Mouse (Mus musculus): Measurements from ENCODE around the gene Eif2b1. TPM values are rescaled to one million over a fixed set of nuclear protein-coding genes. Genes with fewer than 3 reads are reported as not detected.
A peak's percentile ranks its signal among the peaks of the same experiment; 100 is the strongest.

Gene Eif2b1
- polyA plus RNA-seq, 1 experiment from 2014 or later, result 75.2 TPM

DNA sequence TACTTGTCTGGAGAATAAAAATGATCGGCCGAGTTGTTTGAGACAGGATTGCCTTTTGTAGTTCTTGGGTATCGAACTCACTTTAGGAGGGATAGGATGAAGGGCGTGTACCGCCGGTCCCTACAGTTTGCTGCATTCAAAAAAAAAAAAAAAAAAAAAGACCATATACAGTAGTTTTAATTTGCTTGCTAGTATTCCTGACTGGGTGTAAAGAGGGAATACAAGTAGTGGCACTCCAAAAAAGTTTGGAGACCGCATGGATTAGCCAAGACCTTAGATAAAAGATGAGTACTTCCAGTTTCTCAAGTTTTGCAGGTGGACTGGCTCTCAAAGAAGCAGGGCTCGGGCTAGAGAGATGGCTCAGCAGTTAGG lies 37.3 kb downstream of the Eif2b1 start:
- Histone ChIP-seq H3K4me1 (replicated peaks) (peaks cover 20% of the 10 kb centered on the region), H3K9ac (replicated peaks) (peak overlapping the region; percentile 87), H3K36me3 (peaks cover 32% of the 10 kb centered on the region), H3K27me3 (0 out of 2 replicates have a peak, but pooled peaks cover 3% of the 10 kb centered on the region), H3K9me3 (no peaks in the 10 kb centered on the region), H3K27ac (peak overlapping the region; percentile 80; the same call in 1 of the 2 replicates), H3K4me2 (replicated peaks) (peak overlapping the region; percentile 84), H3K4me3 (replicated peaks) (peak overlapping the region; percentile 96)
- 15% methylated on average over 8 of the region's 8 CpGs for WGBS
- no peak for ATAC-seq

DNA sequence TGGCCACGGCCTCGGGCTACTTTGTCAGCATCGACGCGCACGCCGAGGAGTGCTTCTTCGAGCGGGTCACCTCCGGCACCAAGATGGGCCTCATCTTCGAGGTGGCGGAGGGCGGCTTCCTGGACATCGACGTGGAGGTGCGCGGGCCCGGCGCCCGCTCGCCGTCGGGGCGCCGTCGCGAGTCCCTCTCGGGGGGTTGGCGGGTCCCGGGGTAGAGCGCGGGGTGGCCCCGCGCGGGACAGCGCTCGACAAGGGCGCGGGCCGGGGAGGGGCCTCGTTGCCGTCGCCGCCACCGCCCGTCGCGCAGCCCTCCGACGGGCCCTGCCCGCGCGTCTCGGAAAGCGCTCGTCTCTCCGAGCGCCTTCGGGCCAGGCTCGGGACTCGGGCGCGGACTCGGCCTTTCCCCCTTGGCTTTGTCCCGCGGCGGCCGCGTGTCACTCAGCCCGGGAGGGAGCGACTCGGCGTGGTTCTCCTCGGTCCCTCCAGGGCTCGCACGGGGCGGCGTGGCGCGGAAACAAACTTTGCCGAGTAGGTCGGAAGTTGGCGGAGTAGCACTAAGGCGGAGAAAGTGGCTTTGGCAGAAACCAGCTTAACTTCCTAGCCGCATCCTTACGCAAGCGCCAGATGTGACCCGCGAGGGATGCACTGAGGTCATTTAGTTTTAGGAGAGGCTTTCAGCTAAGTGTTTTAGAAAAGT lies 37.9 kb downstream of the Eif2b1 start:
- Histone ChIP-seq H3K4me1 (replicated peaks) (peaks cover 20% of the 10 kb centered on the region), H3K27ac (peak overlapping the region; percentile 80), H3K27me3 (0 out of 2 replicates have a peak, but pooled peaks cover 3% of the 10 kb centered on the region), H3K36me3 (peaks cover 27% of the 10 kb centered on the region), H3K4me3 (replicated peaks) (peak overlapping the region; percentile 96), H3K9me3 (no peaks in the 10 kb centered on the region), H3K9ac (replicated peaks) (peak overlapping the region; percentile 87), H3K4me2 (replicated peaks) (peak overlapping the region; percentile 84)
- under 1% methylated on average over 77 of the region's 89 CpGs for WGBS
- peak; percentile 81 for ATAC-seq

DNA sequence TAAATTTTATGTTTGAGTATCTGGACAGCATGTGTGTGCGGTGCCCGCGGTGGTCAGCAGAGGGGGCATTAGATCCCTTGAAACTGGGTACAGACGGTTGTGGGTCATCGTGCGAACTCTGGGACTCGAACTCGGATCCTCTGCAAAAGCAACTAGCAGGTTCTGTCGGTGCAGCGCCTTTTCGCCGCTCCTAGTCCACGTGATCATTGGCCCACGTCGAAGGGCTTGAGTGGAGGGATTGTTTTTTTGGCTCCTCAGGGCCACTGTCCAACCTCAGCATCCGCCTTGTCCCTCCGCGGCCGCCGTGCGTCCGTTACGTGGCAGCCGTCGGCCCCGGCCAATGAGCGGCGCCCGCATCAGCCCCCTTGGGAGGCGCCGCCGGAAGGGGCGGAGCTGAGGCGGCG lies 38.5 kb downstream of the Eif2b1 start, which contains the start of gene Tmed2:
Tmed2 (plus strand) TSS at position 313 of the 404 bp plus-strand sequence.
- Histone ChIP-seq H3K36me3 (peaks cover 20% of the 10 kb centered on the region), H3K27ac (peak within 1 kb of the TSS; percentile 80), H3K9me3 (no peaks in the 10 kb centered on the region), H3K4me1 (replicated peaks) (peaks cover 20% of the 10 kb centered on the region), H3K4me2 (replicated peaks) (peak within 1 kb of the TSS; percentile 84), H3K9ac (replicated peaks) (peak within 1 kb of the TSS; percentile 87), H3K4me3 (replicated peaks) (peak within 1 kb of the TSS; percentile 96), H3K27me3 (0 out of 2 replicates have a peak, but pooled peaks cover 3% of the 10 kb centered on the region)
- ATAC-seq, result peak; percentile 94
- WGBS, result 1% methylated on average over 34 of the region's 35 CpGs

DNA sequence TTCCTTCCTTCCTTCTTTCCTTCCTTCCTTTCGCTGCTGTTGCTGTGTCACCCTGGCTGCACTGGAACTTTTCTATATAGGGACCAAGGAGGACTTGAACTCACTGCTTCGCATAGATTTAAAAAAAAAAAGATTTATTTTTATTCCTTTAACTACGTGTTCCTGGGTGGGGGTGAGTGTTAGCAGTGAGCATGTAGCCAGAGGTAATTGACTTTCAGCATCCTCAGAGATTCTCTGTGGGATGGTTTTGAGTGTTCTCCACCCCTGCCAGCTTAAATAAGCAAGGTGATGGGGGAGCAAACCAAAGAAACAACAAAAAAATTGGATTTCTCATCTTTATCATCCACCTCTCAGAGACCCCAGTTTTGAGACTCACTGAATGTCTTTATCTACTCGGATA lies 39.0 kb downstream of the Eif2b1 start:
- H3K4me2 ChIP-seq (replicated peaks), result peak overlapping the region; percentile 41; the same call in 1 of the 2 replicates
- H3K27me3 ChIP-seq, result 0 out of 2 replicates have a peak, but pooled peaks cover 6% of the 10 kb centered on the region
- H3K9me3 ChIP-seq, result no peaks in the 10 kb centered on the region
- H3K4me1 ChIP-seq (replicated peaks), result peaks cover 20% of the 10 kb centered on the region
- no peak overlapping the region for H3K9ac ChIP-seq (replicated peaks)
- H3K27ac ChIP-seq, result peak overlapping the region; percentile 56; the same call in 1 of the 2 replicates
- peak overlapping the region; percentile 96 for H3K4me3 ChIP-seq (replicated peaks)
- no peak for ATAC-seq
- H3K36me3 ChIP-seq, result peaks cover 15% of the 10 kb centered on the region
- 74% methylated on average over 4 of the region's 4 CpGs for WGBS

DNA sequence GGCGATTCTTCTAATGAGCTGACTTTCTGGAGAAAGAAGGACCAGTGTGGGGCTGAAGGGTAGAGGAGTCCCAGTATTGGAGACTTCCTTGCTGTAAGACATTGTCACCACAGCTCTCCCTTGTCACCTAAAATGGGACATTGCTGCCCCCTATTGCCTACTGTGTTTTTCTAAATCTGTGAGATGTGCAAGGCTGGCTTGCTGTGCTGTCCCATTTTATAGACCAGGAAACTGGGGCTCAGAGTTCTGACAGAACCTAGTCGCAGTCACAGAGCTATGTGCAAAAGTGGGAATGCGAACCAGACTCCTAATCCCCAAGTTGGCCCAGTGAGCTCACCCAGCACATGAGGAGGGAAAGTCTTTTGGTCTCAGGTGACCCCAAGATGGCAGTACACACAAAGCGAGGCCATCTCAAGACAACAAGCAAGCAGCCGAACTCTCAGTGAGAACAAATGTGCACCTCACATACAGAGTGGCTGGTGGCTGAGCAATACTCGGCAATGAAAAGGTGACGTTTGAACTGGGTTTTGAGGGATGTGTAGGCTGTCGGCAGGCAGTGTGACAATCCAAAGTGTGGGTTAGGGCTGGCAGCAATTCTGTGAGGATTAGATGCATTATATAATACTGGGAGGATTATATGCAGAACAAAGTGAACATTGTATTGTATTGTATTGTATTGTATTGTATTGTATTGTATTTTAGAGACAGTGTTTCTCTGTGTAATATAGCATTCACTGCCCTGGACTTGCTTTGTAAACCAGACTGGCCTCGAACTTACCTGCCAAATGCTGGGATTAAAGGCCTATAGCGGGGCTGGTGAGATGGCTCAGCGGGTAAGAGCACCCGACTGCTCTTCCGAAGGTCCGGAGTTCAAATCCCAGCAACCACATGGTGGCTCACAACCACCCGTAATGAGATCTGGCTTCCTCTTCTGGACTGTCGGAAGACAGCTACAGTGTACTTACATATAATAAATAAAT lies 39.8 kb downstream of the Eif2b1 start:
- no peak for ATAC-seq
- H3K9ac ChIP-seq (replicated peaks), result no peak overlapping the region
- no peak overlapping the region for H3K4me2 ChIP-seq (replicated peaks)
- H3K4me3 ChIP-seq (replicated peaks), result no peak overlapping the region
- 0 out of 2 replicates have a peak, but pooled peaks cover 8% of the 10 kb centered on the region for H3K27me3 ChIP-seq
- WGBS, result 82% methylated on average over 16 of the region's 16 CpGs
- H3K4me1 ChIP-seq (replicated peaks), result peaks cover 20% of the 10 kb centered on the region
- H3K27ac ChIP-seq, result no peak overlapping the region
- H3K9me3 ChIP-seq, result no peaks in the 10 kb centered on the region
- H3K36me3 ChIP-seq, result peaks cover 7% of the 10 kb centered on the region

DNA sequence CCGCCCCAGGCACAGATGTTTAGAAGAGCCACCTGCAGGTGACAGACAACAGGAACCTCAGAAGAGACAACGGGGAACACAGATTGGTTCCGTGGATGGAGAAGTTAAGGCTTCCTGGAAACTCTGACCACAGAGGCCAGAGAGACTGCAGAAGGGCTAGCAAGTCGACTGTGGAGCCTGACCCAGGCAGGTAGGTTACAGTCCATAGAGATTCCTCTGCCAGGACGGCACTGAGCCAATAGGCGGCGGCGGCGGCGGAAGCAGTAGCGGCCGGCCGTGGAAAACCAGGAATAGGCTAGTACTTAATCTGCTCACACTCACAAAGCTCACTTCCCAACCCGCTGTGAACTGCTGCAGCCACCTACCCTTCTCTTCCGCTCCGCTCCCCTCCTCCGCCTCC lies 42.2 kb downstream of the Eif2b1 start:
- Histone ChIP-seq H3K4me3 (replicated peaks) (0 out of 2 replicates have a peak overlapping the region, but pooled peaks have one; percentile 14), H3K4me2 (replicated peaks) (peak overlapping the region; percentile 36)

DNA sequence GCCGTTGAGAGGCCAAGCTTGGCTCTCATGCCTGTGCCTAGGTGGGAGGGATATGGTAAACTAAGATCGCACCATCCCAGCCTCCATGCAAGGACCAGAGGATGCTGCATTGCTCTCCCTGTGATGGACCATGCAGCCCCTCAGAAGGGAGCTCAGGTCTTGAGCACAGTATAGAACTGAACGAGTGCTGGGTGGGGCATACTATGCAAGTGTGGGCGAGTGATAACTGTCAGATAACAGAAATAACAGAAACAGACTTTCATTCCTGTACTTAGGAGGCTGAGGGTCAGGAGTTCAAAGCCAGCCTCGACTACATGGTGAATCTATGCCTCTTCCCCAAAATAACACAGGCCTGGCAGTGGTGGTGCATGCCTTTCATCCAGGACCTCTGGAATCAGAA lies 43.9 kb downstream of the Eif2b1 start:
- no peak overlapping the region for H3K4me2 ChIP-seq (replicated peaks)
- 0 out of 2 replicates have a peak, but pooled peaks cover 8% of the 10 kb centered on the region for H3K27me3 ChIP-seq
- WGBS, result 68% methylated on average over 5 of the region's 5 CpGs
- no peak overlapping the region for H3K4me3 ChIP-seq (replicated peaks)
- no peaks in the 10 kb centered on the region for H3K9me3 ChIP-seq
- ATAC-seq, result no peak
- no peak overlapping the region for H3K9ac ChIP-seq (replicated peaks)
- H3K36me3 ChIP-seq, result no peaks in the 10 kb centered on the region
- no peak overlapping the region for H3K27ac ChIP-seq
- H3K4me1 ChIP-seq (replicated peaks), result peaks cover 25% of the 10 kb centered on the region

More for the DNA sequence above, 42.2 kb downstream of the Eif2b1 start:
- no peaks in the 10 kb centered on the region for H3K9me3 ChIP-seq
- ATAC-seq, result no peak
- no peak overlapping the region for H3K27ac ChIP-seq
- peaks cover 19% of the 10 kb centered on the region for H3K4me1 ChIP-seq (replicated peaks)
- 0 out of 2 replicates have a peak, but pooled peaks cover 8% of the 10 kb centered on the region for H3K27me3 ChIP-seq
- 0 out of 2 replicates have a peak overlapping the region, but pooled peaks have one; percentile 19 for H3K9ac ChIP-seq (replicated peaks)
- WGBS, result 2% methylated on average over 17 of the region's 17 CpGs
- H3K36me3 ChIP-seq, result no peaks in the 10 kb centered on the region

DNA sequence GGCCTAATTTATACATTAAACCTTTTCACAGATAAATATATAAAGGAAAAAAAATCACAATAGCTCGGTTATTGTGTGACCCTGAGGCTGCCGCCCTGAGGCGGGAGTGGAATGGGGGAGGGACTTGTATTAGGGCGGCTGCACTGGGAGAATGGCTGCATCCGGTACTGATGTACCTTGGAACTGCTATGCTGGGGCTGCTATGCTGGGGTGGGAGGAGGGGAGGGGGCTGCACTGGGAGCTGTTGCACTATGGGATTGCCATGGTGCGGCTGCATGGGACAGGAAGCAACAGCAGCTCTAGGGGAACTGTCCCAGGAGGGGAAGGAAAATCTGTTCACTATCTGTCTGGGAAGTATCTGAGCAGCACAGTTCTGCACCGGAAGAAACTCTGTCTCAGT lies 46.5 kb downstream of the Eif2b1 start:
- no peaks in the 10 kb centered on the region for H3K9me3 ChIP-seq
- H3K36me3 ChIP-seq, result no peaks in the 10 kb centered on the region
- no peak overlapping the region for H3K9ac ChIP-seq (replicated peaks)
- H3K27ac ChIP-seq, result no peak overlapping the region
- no peak overlapping the region for H3K4me2 ChIP-seq (replicated peaks)
- ATAC-seq, result no peak
- H3K4me1 ChIP-seq (replicated peaks), result peaks cover 45% of the 10 kb centered on the region
- 40% methylated on average over 7 of the region's 7 CpGs for WGBS
- H3K4me3 ChIP-seq (replicated peaks), result no peak overlapping the region
- H3K27me3 ChIP-seq, result 0 out of 2 replicates have a peak, but pooled peaks cover 8% of the 10 kb centered on the region

DNA sequence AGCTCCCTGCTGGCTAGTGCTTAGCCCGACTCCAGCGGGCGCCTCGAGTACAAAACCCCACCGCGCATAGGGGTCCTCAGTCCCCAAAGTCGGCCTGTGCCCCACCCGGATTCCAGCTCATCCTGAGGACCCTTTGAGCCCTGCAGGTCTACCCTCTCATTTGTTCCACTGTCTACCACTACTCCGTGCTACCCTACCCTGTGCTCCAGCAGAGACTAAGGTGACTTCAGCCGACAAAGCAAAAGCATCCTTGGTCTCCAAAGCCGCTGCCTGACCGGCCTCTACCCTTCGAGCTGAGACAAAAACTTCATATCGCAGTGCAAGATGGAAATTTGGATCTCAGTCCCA lies 47.4 kb downstream of the Eif2b1 start:
- peak; percentile 79 for ATAC-seq
- H3K27me3 ChIP-seq, result 0 out of 2 replicates have a peak, but pooled peaks cover 5% of the 10 kb centered on the region

DNA sequence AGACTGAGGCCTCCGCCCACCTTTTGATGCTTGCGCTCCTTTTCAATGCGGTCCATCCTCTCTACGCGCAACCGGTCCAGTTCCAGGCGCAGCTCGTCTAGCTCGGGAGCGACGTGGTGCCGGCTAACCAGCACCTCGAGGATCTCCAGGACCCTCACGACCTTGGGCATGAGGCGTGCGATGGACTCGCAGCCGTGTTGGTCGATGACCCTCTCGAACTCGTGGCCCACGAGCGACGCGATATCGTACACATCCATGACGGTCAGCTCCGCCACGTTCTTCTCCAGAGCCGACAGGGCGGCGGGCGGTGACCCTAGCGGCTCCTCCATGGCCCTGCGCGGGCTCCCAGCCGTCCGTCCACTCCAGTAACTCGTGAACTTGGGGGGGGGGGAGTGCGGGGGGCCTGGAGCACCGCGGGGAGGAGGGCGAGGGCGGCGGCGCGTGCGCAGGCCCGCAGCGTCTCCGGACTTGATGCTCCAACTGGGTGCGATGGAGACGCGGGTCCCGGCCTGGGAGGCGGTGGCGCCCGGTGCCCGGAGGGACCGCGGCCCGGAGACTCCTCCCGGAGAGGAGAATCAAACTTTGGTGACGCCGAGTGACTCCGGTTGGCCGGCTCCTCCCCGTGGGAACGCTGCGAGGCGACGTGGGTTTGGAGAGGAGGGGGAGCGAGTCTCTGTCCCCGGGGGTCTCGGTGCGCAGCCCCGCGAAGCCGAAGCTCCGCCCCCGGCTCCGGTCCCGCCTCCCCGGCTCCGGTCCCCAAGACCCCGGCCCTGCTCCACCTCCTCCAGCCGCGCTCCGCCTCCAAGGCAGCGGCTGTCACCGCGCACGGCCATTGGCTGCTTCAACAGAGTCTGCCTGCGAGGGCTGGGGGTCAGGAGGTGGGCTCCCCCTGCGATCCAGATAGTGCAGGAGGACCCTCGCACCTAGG lies 48.0 kb downstream of the Eif2b1 start, which contains the start of gene Rilpl1:
Rilpl1 (minus strand) TSS at position 737 of the 928 bp plus-strand sequence.
- peak; percentile 94 for ATAC-seq
- under 1% methylated on average over 88 of the region's 96 CpGs for WGBS
- peak within 1 kb of the TSS; percentile 60 for H3K4me3 ChIP-seq (replicated peaks)
- no peaks in the 10 kb centered on the region for H3K9me3 ChIP-seq
- 0 out of 2 replicates have a peak, but pooled peaks cover 5% of the 10 kb centered on the region for H3K27me3 ChIP-seq
- H3K9ac ChIP-seq (replicated peaks), result peak within 1 kb of the TSS; percentile 77
- H3K4me2 ChIP-seq (replicated peaks), result peak within 1 kb of the TSS; percentile 73
- peaks cover 40% of the 10 kb centered on the region for H3K4me1 ChIP-seq (replicated peaks)
- no peaks in the 10 kb centered on the region for H3K36me3 ChIP-seq
- H3K27ac ChIP-seq, result peak within 1 kb of the TSS; percentile 77

More for the DNA sequence above, 47.4 kb downstream of the Eif2b1 start:
- Histone ChIP-seq H3K9me3 (no peaks in the 10 kb centered on the region), H3K27ac (peak overlapping the region; percentile 77), H3K4me3 (replicated peaks) (peak overlapping the region; percentile 60), H3K4me1 (replicated peaks) (peaks cover 40% of the 10 kb centered on the region), H3K9ac (replicated peaks) (peak overlapping the region; percentile 77), H3K36me3 (no peaks in the 10 kb centered on the region), H3K4me2 (replicated peaks) (peak overlapping the region; percentile 73)
- 10% methylated on average over 14 of the region's 14 CpGs for WGBS

DNA sequence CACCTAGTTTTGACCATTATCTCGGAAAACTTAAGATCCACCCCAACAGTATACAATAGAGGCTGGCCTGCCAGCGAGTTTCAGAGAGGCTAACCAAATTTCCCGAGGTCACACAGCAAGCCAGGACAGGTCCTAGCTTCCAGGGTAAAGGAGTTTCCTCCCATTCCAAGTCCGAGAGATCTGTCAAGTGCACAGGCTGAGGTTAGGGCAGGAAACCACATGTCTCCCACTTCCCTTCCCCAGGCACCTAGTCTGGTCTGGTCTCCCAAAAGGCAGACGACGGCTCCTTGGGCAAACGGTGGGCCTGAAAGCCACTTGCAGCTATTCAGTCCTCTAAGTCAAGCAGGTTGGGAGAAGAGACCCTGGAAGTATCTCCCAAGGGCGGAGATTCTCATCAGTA lies 49.2 kb downstream of the Eif2b1 start:
- ATAC-seq, result no peak
- H3K36me3 ChIP-seq, result no peaks in the 10 kb centered on the region
- H3K9me3 ChIP-seq, result no peaks in the 10 kb centered on the region
- H3K27me3 ChIP-seq, result no peaks in the 10 kb centered on the region
- H3K27ac ChIP-seq, result no peak overlapping the region
- H3K9ac ChIP-seq (replicated peaks), result no peak overlapping the region
- WGBS, result 69% methylated on average over 8 of the region's 8 CpGs
- H3K4me3 ChIP-seq (replicated peaks), result peak overlapping the region; percentile 60
- peak overlapping the region; percentile 73 for H3K4me2 ChIP-seq (replicated peaks)
- peaks cover 40% of the 10 kb centered on the region for H3K4me1 ChIP-seq (replicated peaks)
